Mouse (Mus musculus): ENCODE results near the gene Arl8b. TPM values are rescaled to one million over a fixed set of nuclear protein-coding genes. Genes with fewer than 3 reads are reported as not detected.
"Not testable (repeated sequence)": the region's sequence is repeated elsewhere in the genome, so short reads cannot be mapped to it uniquely, and the experiment has no call there.

Arl8b gene
- polyA plus RNA-seq, 1 experiment from 2014 or later, result 112 TPM

- no peaks in the 10 kb centered on the region for H3K4me1 ChIP-seq (ENCODE audit: control insufficient read depth, insufficient read depth, low read length)
- H3K9ac ChIP-seq (ENCODE audit: low read depth, low read length), result no peak overlapping the region
- ATAC-seq, result no peak
- 94% methylated on average over 8 of the region's 8 CpGs for WGBS
- no peaks in the 10 kb centered on the region for H3K27me3 ChIP-seq (ENCODE audit: control insufficient read depth, insufficient read depth, low read depth, low read length)
- H3K4me2 ChIP-seq (ENCODE audit: low read length), result no peak overlapping the region
- no peak overlapping the region for H3K27ac ChIP-seq (ENCODE audit: low read length)
- H3K36me3 ChIP-seq (ENCODE audit: control insufficient read depth, insufficient read depth, low read length), result peaks cover 43% of the 10 kb centered on the region
- H3K4me3 ChIP-seq (ENCODE audit: low read depth, low read length), result no peak overlapping the region
- H3K9me3 ChIP-seq (replicated peaks; ENCODE audit: control insufficient read depth, low read length, poor library complexity, severe bottlenecking), result no peaks in the 10 kb centered on the region
Observed at GRCm38 (mm10) chr6:108852088-108852670, 69.3 kb downstream of the Arl8b start.

GRCm38 (mm10) chr6:108852986-108853385 is 70.1 kb downstream of the Arl8b start:
- Histone ChIP-seq H3K27me3 (ENCODE audit: control insufficient read depth, insufficient read depth, low read depth, low read length) (no peaks in the 10 kb centered on the region), H3K4me3 (ENCODE audit: low read depth, low read length) (no peak overlapping the region), H3K4me1 (ENCODE audit: control insufficient read depth, insufficient read depth, low read length) (no peaks in the 10 kb centered on the region), H3K9ac (ENCODE audit: low read depth, low read length) (no peak overlapping the region), H3K27ac (ENCODE audit: low read length) (no peak overlapping the region), H3K9me3 (replicated peaks; ENCODE audit: control insufficient read depth, low read length, poor library complexity, severe bottlenecking) (no peaks in the 10 kb centered on the region), H3K36me3 (ENCODE audit: control insufficient read depth, insufficient read depth, low read length) (peaks cover 45% of the 10 kb centered on the region), H3K4me2 (ENCODE audit: low read length) (no peak overlapping the region)
- ATAC-seq, result no peak
- WGBS, result 95% methylated on average over 5 of the region's 5 CpGs

- peaks cover 22% of the 10 kb centered on the region for H3K36me3 ChIP-seq (ENCODE audit: control insufficient read depth, insufficient read depth, low read length)
- WGBS, result 90% methylated on average over 9 of the region's 9 CpGs
Observed at GRCm38 (mm10) chr6:108858583-108858982, 75.7 kb downstream of the Arl8b start.

GRCm38 (mm10) chr6:108861226-108861625 is 78.3 kb downstream of the Arl8b start:
- Histone ChIP-seq H3K4me2 (ENCODE audit: low read length) (no peak overlapping the region), H3K9me3 (replicated peaks; ENCODE audit: control insufficient read depth, low read length, poor library complexity, severe bottlenecking) (peaks cover 8% of the 10 kb centered on the region; the same call in 1 of the 2 replicates), H3K27ac (ENCODE audit: low read length) (no peak overlapping the region), H3K4me3 (ENCODE audit: low read depth, low read length) (no peak overlapping the region), H3K9ac (ENCODE audit: low read depth, low read length) (no peak overlapping the region), H3K36me3 (ENCODE audit: control insufficient read depth, insufficient read depth, low read length) (peaks cover 3% of the 10 kb centered on the region), H3K27me3 (ENCODE audit: control insufficient read depth, insufficient read depth, low read depth, low read length) (no peaks in the 10 kb centered on the region), H3K4me1 (ENCODE audit: control insufficient read depth, insufficient read depth, low read length) (no peaks in the 10 kb centered on the region)
- no peak for ATAC-seq
- WGBS, result 97% methylated on average over 1 of the region's 1 CpGs

More at GRCm38 (mm10) chr6:108858583-108858982, 75.7 kb downstream of the Arl8b start:
- Histone ChIP-seq H3K9me3 (replicated peaks; ENCODE audit: control insufficient read depth, low read length, poor library complexity, severe bottlenecking) (peaks cover 8% of the 10 kb centered on the region; the same call in 1 of the 2 replicates), H3K4me2 (ENCODE audit: low read length) (no peak overlapping the region), H3K9ac (ENCODE audit: low read depth, low read length) (no peak overlapping the region), H3K4me1 (ENCODE audit: control insufficient read depth, insufficient read depth, low read length) (no peaks in the 10 kb centered on the region), H3K4me3 (ENCODE audit: low read depth, low read length) (no peak overlapping the region), H3K27ac (ENCODE audit: low read length) (no peak overlapping the region), H3K27me3 (ENCODE audit: control insufficient read depth, insufficient read depth, low read depth, low read length) (no peaks in the 10 kb centered on the region)
- no peak for ATAC-seq

GRCm38 (mm10) chr6:108862548-108862947 is 79.6 kb downstream of the Arl8b start:
- Histone ChIP-seq H3K4me1 (ENCODE audit: control insufficient read depth, insufficient read depth, low read length) (no peaks in the 10 kb centered on the region), H3K27ac (ENCODE audit: low read length) (no peak overlapping the region), H3K4me3 (ENCODE audit: low read depth, low read length) (no peak overlapping the region), H3K9ac (ENCODE audit: low read depth, low read length) (no peak overlapping the region), H3K36me3 (ENCODE audit: control insufficient read depth, insufficient read depth, low read length) (0 out of 2 replicates have a peak, but pooled peaks cover 2% of the 10 kb centered on the region), H3K27me3 (ENCODE audit: control insufficient read depth, insufficient read depth, low read depth, low read length) (no peaks in the 10 kb centered on the region), H3K9me3 (replicated peaks; ENCODE audit: control insufficient read depth, low read length, poor library complexity, severe bottlenecking) (peaks cover 8% of the 10 kb centered on the region; the same call in 1 of the 2 replicates), H3K4me2 (ENCODE audit: low read length) (no peak overlapping the region)
- no peak for ATAC-seq
- 83% methylated on average over 2 of the region's 2 CpGs for WGBS

GRCm38 (mm10) chr6:108866317-108866716 is 83.4 kb downstream of the Arl8b start:
- Histone ChIP-seq H3K27me3 (ENCODE audit: control insufficient read depth, insufficient read depth, low read depth, low read length) (no peaks in the 10 kb centered on the region), H3K36me3 (ENCODE audit: control insufficient read depth, insufficient read depth, low read length) (no peaks in the 10 kb centered on the region), H3K27ac (ENCODE audit: low read length) (no peak overlapping the region), H3K4me1 (ENCODE audit: control insufficient read depth, insufficient read depth, low read length) (no peaks in the 10 kb centered on the region), H3K4me2 (ENCODE audit: low read length) (no peak overlapping the region), H3K4me3 (ENCODE audit: low read depth, low read length) (no peak overlapping the region), H3K9ac (ENCODE audit: low read depth, low read length) (no peak overlapping the region), H3K9me3 (replicated peaks; ENCODE audit: control insufficient read depth, low read length, poor library complexity, severe bottlenecking) (peaks cover 8% of the 10 kb centered on the region; the same call in 1 of the 2 replicates)
- ATAC-seq, result no peak
- WGBS, result 78% methylated on average over 5 of the region's 5 CpGs

GRCm38 (mm10) chr6:108869031-108869430 is 86.1 kb downstream of the Arl8b start:
- not testable (repeated sequence) for H3K4me3 ChIP-seq (ENCODE audit: low read depth, low read length); H3K27me3 ChIP-seq (ENCODE audit: control insufficient read depth, insufficient read depth, low read depth, low read length); H3K36me3 ChIP-seq (ENCODE audit: control insufficient read depth, insufficient read depth, low read length); H3K9me3 ChIP-seq (replicated peaks; ENCODE audit: control insufficient read depth, low read length, poor library complexity, severe bottlenecking); H3K4me2 ChIP-seq (ENCODE audit: low read length); H3K4me1 ChIP-seq (ENCODE audit: control insufficient read depth, insufficient read depth, low read length); H3K9ac ChIP-seq (ENCODE audit: low read depth, low read length); ATAC-seq; H3K27ac ChIP-seq (ENCODE audit: low read length)
- 43% methylated on average over 2 of the region's 2 CpGs for WGBS

- no peaks in the 10 kb centered on the region for H3K9me3 ChIP-seq (replicated peaks; ENCODE audit: control insufficient read depth, low read length, poor library complexity, severe bottlenecking)
- 93% methylated on average over 2 of the region's 2 CpGs for WGBS
- H3K4me3 ChIP-seq (ENCODE audit: low read depth, low read length), result no peak overlapping the region
- H3K27me3 ChIP-seq (ENCODE audit: control insufficient read depth, insufficient read depth, low read depth, low read length), result no peaks in the 10 kb centered on the region
- H3K4me1 ChIP-seq (ENCODE audit: control insufficient read depth, insufficient read depth, low read length), result no peaks in the 10 kb centered on the region
- H3K27ac ChIP-seq (ENCODE audit: low read length), result no peak overlapping the region
- no peak overlapping the region for H3K9ac ChIP-seq (ENCODE audit: low read depth, low read length)
- no peaks in the 10 kb centered on the region for H3K36me3 ChIP-seq (ENCODE audit: control insufficient read depth, insufficient read depth, low read length)
- ATAC-seq, result no peak
- no peak overlapping the region for H3K4me2 ChIP-seq (ENCODE audit: low read length)
Observed at GRCm38 (mm10) chr6:108870421-108870820, 87.5 kb downstream of the Arl8b start.

- WGBS, result 85% methylated on average over 4 of the region's 4 CpGs
- Histone ChIP-seq H3K27me3 (ENCODE audit: control insufficient read depth, insufficient read depth, low read depth, low read length) (no peaks in the 10 kb centered on the region), H3K9me3 (replicated peaks; ENCODE audit: control insufficient read depth, low read length, poor library complexity, severe bottlenecking) (no peaks in the 10 kb centered on the region), H3K36me3 (ENCODE audit: control insufficient read depth, insufficient read depth, low read length) (no peaks in the 10 kb centered on the region), H3K4me2 (ENCODE audit: low read length) (no peak overlapping the region), H3K4me3 (ENCODE audit: low read depth, low read length) (no peak overlapping the region), H3K27ac (ENCODE audit: low read length) (no peak overlapping the region), H3K9ac (ENCODE audit: low read depth, low read length) (no peak overlapping the region), H3K4me1 (ENCODE audit: control insufficient read depth, insufficient read depth, low read length) (peaks cover 2% of the 10 kb centered on the region; the same call in 1 of the 2 replicates)
- ATAC-seq, result no peak
Observed at GRCm38 (mm10) chr6:108871251-108871650, 88.4 kb downstream of the Arl8b start.
